Mouse (Mus musculus): ENCODE results near the gene Itpka. TPM values are rescaled to one million over a fixed set of nuclear protein-coding genes. Genes with fewer than 3 reads are reported as not detected.

Gene Itpka
- polyA plus RNA-seq, 1 experiment, result 0.14 TPM

GRCm38 (mm10) chr2:119742461-119743175 lies 481 bp downstream of the Itpka start:
- Histone ChIP-seq H3K4me2 (ENCODE audit: low read depth) (peak overlapping the region; percentile 92), H3ac (ENCODE audit: control insufficient read depth, insufficient read length) (peak overlapping the region; percentile 1), H3K27me3 (ENCODE audit: control insufficient read depth, insufficient read depth, insufficient read length) (peaks cover 6% of the 10 kb centered on the region), H3K79me2 (ENCODE audit: control insufficient read depth, insufficient read depth) (no peaks in the 10 kb centered on the region), H3K36me3 (ENCODE audit: control insufficient read depth, insufficient read depth) (no peaks in the 10 kb centered on the region), H3K4me3 (peak overlapping the region; percentile 25)
- no peak for TF ChIP-seq SRF (IDR thresholded peaks at IDR 0.05; ENCODE audit: control insufficient read depth, insufficient read length, low read depth)
- TF ChIP-seq REST (IDR thresholded peaks at IDR 0.05; ENCODE audit: insufficient read depth, insufficient read length), result no peak
- TF ChIP-seq TCF3 (IDR thresholded peaks at IDR 0.05; ENCODE audit: insufficient read length, low read depth), result no peak
- no peak for TF ChIP-seq E2F4 (IDR thresholded peaks at IDR 0.05; ENCODE audit: insufficient read depth)
- no peak for TF ChIP-seq CEBPB (IDR thresholded peaks at IDR 0.05; ENCODE audit: insufficient read depth, poor library complexity, severe bottlenecking)
- no peak for TF ChIP-seq POLR2A (IDR thresholded peaks at IDR 0.05; ENCODE audit: insufficient read length, low read depth)
- no peak for TF ChIP-seq MYOD1 (IDR thresholded peaks at IDR 0.05; ENCODE audit: control insufficient read depth in 1 of 3, insufficient read length in 2 of 3, low read depth in 2 of 3)

GRCm38 (mm10) chr2:119743176-119743807 lies 1.2 kb downstream of the Itpka start:
- TF ChIP-seq USF1 (IDR thresholded peaks at IDR 0.05; ENCODE audit: low read depth), result no peak
- TF ChIP-seq REST (IDR thresholded peaks at IDR 0.05; ENCODE audit: insufficient read depth, insufficient read length), result no peak
- no peak for TF ChIP-seq POLR2AphosphoS2 (IDR thresholded peaks at IDR 0.05; ENCODE audit: insufficient read length, low read depth)
- no peak for TF ChIP-seq POLR2A (IDR thresholded peaks at IDR 0.05; ENCODE audit: insufficient read length, low read depth)
- no peak for TF ChIP-seq CEBPB (IDR thresholded peaks at IDR 0.05; ENCODE audit: insufficient read depth, poor library complexity, severe bottlenecking)
- TF ChIP-seq MYOD1 (IDR thresholded peaks at IDR 0.05; ENCODE audit: control insufficient read depth in 1 of 3, insufficient read length in 2 of 3, low read depth in 2 of 3), result no peak
- H3K79me2 ChIP-seq (ENCODE audit: control insufficient read depth, insufficient read depth), result no peaks in the 10 kb centered on the region
- H3K4me2 ChIP-seq (ENCODE audit: low read depth), result no peak overlapping the region
- no peak overlapping the region for H3ac ChIP-seq (ENCODE audit: control insufficient read depth, insufficient read length)
- peaks cover 6% of the 10 kb centered on the region for H3K27me3 ChIP-seq (ENCODE audit: control insufficient read depth, insufficient read depth, insufficient read length)
- no peaks in the 10 kb centered on the region for H3K36me3 ChIP-seq (ENCODE audit: control insufficient read depth, insufficient read depth)
- peak overlapping the region; percentile 25 for H3K4me3 ChIP-seq

- H3K79me2 ChIP-seq (ENCODE audit: control insufficient read depth, insufficient read depth), result no peaks in the 10 kb centered on the region
Observed at GRCm38 (mm10) chr2:119743808-119744162, 1.6 kb downstream of the Itpka start.

GRCm38 (mm10) chr2:119744163-119745111 lies 2.3 kb downstream of the Itpka start:
- H3K36me3 ChIP-seq (ENCODE audit: control insufficient read depth, insufficient read depth), result no peaks in the 10 kb centered on the region
- H3ac ChIP-seq (ENCODE audit: control insufficient read depth, insufficient read length), result no peak overlapping the region
- H3K4me2 ChIP-seq (ENCODE audit: low read depth), result no peak overlapping the region
- peaks cover 12% of the 10 kb centered on the region for H3K27me3 ChIP-seq (ENCODE audit: control insufficient read depth, insufficient read depth, insufficient read length)
- no peak overlapping the region for H3K4me3 ChIP-seq
- no peaks in the 10 kb centered on the region for H3K79me2 ChIP-seq (ENCODE audit: control insufficient read depth, insufficient read depth)
- TF ChIP-seq CEBPB (IDR thresholded peaks at IDR 0.05; ENCODE audit: insufficient read depth, poor library complexity, severe bottlenecking), result no peak
- TF ChIP-seq MAX (IDR thresholded peaks at IDR 0.05; ENCODE audit: low read depth), result no peak
- TF ChIP-seq E2F4 (IDR thresholded peaks at IDR 0.05; ENCODE audit: insufficient read depth), result no peak
- TF ChIP-seq MYOG (IDR thresholded peaks at IDR 0.05; ENCODE audit: control insufficient read depth in 1 of 3, insufficient read depth in 1 of 3, insufficient read length in 2 of 3, low read depth in 2 of 3), result no peak

More at GRCm38 (mm10) chr2:119743808-119744162, 1.6 kb downstream of the Itpka start:
- no peak overlapping the region for H3K4me2 ChIP-seq (ENCODE audit: low read depth)
- no peak overlapping the region for H3K4me3 ChIP-seq
- no peak for TF ChIP-seq E2F4 (IDR thresholded peaks at IDR 0.05; ENCODE audit: insufficient read depth)
- TF ChIP-seq TCF3 (IDR thresholded peaks at IDR 0.05; ENCODE audit: insufficient read length, low read depth), result no peak
- peaks cover 6% of the 10 kb centered on the region for H3K27me3 ChIP-seq (ENCODE audit: control insufficient read depth, insufficient read depth, insufficient read length)
- H3K36me3 ChIP-seq (ENCODE audit: control insufficient read depth, insufficient read depth), result no peaks in the 10 kb centered on the region
- no peak overlapping the region for H3ac ChIP-seq (ENCODE audit: control insufficient read depth, insufficient read length)

- Histone ChIP-seq H3K4me3 (no peak overlapping the region), H3ac (ENCODE audit: control insufficient read depth, insufficient read length) (no peak overlapping the region), H3K36me3 (ENCODE audit: control insufficient read depth, insufficient read depth) (no peaks in the 10 kb centered on the region), H3K27me3 (ENCODE audit: control insufficient read depth, insufficient read depth, insufficient read length) (peaks cover 19% of the 10 kb centered on the region), H3K79me2 (ENCODE audit: control insufficient read depth, insufficient read depth) (no peaks in the 10 kb centered on the region), H3K4me2 (ENCODE audit: low read depth) (no peak overlapping the region)
- no peak for TF ChIP-seq MYOD1 (IDR thresholded peaks at IDR 0.05; ENCODE audit: control insufficient read depth in 1 of 3, insufficient read length in 2 of 3, low read depth in 2 of 3)
- no peak for TF ChIP-seq TCF3 (IDR thresholded peaks at IDR 0.05; ENCODE audit: insufficient read length, low read depth)
- no peak for TF ChIP-seq POLR2AphosphoS2 (IDR thresholded peaks at IDR 0.05; ENCODE audit: insufficient read length, low read depth)
- TF ChIP-seq POLR2A (IDR thresholded peaks at IDR 0.05; ENCODE audit: insufficient read length, low read depth), result no peak
- no peak for TF ChIP-seq MAX (IDR thresholded peaks at IDR 0.05; ENCODE audit: low read depth)
- no peak for TF ChIP-seq USF1 (IDR thresholded peaks at IDR 0.05; ENCODE audit: low read depth)
- TF ChIP-seq CEBPB (IDR thresholded peaks at IDR 0.05; ENCODE audit: insufficient read depth, poor library complexity, severe bottlenecking), result no peak
- TF ChIP-seq SRF (IDR thresholded peaks at IDR 0.05; ENCODE audit: control insufficient read depth, insufficient read length, low read depth), result no peak
- TF ChIP-seq E2F4 (IDR thresholded peaks at IDR 0.05; ENCODE audit: insufficient read depth), result no peak
- TF ChIP-seq TCF12 (IDR thresholded peaks at IDR 0.05; ENCODE audit: insufficient read depth, poor library complexity, severe bottlenecking), result no peak
- no peak for TF ChIP-seq MYOG (IDR thresholded peaks at IDR 0.05; ENCODE audit: control insufficient read depth in 1 of 3, insufficient read depth in 1 of 3, insufficient read length in 2 of 3, low read depth in 2 of 3)
- no peak for TF ChIP-seq REST (IDR thresholded peaks at IDR 0.05; ENCODE audit: insufficient read depth, insufficient read length)
Observed at GRCm38 (mm10) chr2:119745281-119745680, 3.1 kb downstream of the Itpka start.
